Mouse (Mus musculus): Measurements from ENCODE around the gene Saa4. TPM values are rescaled to one million over a fixed set of nuclear protein-coding genes. Genes with fewer than 3 reads are reported as not detected.
A peak's percentile ranks its signal among the peaks of the same experiment; 100 is the strongest.
"Not testable (repeated sequence)": the region's sequence is repeated elsewhere in the genome, so short reads cannot be mapped to it uniquely, and the experiment has no call there.

Gene Saa4
- polyA plus RNA-seq, 1 experiment: not detected

GRCm38 (mm10) chr7:46751490-46751889 is 19.1 kb upstream of the Saa4 start, which contains the start of gene Saa2:
Gene Saa2 (plus strand): TSS chr7:46751790.
- 56% methylated on average over 3 of the region's 3 CpGs for WGBS
- H3K4me1 ChIP-seq (ENCODE audit: control insufficient read depth, insufficient read depth, insufficient read length, low read length): no peaks in the 10 kb centered on the region

DNA sequence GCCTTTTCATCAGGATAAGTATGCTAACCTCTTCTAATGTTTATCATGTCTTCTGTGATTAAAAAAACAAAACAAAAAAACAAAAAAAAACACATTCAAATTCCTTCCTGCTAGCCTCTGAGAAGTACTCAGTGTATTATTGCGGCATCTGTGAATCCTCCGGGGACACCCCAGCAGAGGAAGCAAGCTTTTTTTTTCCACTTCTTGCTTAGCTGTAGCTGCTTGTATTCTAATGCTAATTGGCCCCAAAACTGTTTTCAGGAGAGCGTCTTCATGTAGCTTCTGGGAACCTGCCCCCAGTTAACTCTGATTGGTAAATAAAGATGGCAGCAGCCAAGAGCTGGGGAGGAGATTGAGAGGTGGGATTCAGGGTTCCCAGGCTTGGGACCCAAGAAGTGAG is 16.1 kb upstream of the Saa4 start:
- Histone ChIP-seq H3K4me1 (ENCODE audit: control insufficient read depth, insufficient read depth, insufficient read length, low read length) (no peaks in the 10 kb centered on the region), H3K27ac (ENCODE audit: insufficient read depth, low read depth, low read length) (no peak overlapping the region), H3K4me3 (ENCODE audit: low read depth, low read length) (no peak overlapping the region), H3K36me3 (ENCODE audit: control insufficient read depth, insufficient read depth, low read length) (no peaks in the 10 kb centered on the region), H3K27me3 (ENCODE audit: control insufficient read depth, insufficient read depth, low read length) (no peaks in the 10 kb centered on the region)
- 72% methylated on average over 3 of the region's 3 CpGs for WGBS
- TF ChIP-seq CTCF (IDR thresholded peaks at IDR 0.05; ENCODE audit: extremely low read depth, insufficient read length, insufficient replicate concordance, low read depth, low read length): no peak

More at GRCm38 (mm10) chr7:46751490-46751889, 19.1 kb upstream of the Saa4 start, which contains the start of gene Saa2:
- TF ChIP-seq POLR2A (IDR thresholded peaks at IDR 0.05; ENCODE audit: low read depth, low read length): no peak
- no peak for TF ChIP-seq CTCF (IDR thresholded peaks at IDR 0.05; ENCODE audit: extremely low read depth, insufficient read length, insufficient replicate concordance, low read depth, low read length)
- no peaks in the 10 kb centered on the region for H3K36me3 ChIP-seq (ENCODE audit: control insufficient read depth, insufficient read depth, low read length)
- H3K4me3 ChIP-seq (ENCODE audit: low read depth, low read length): no peak within 1 kb of the TSS
- no peaks in the 10 kb centered on the region for H3K27me3 ChIP-seq (ENCODE audit: control insufficient read depth, insufficient read depth, low read length)
- H3K27ac ChIP-seq (ENCODE audit: insufficient read depth, low read depth, low read length): no peak within 1 kb of the TSS

- 79% methylated on average over 7 of the region's 7 CpGs for WGBS
- Histone ChIP-seq H3K4me3 (ENCODE audit: low read depth, low read length) (no peak overlapping the region), H3K4me1 (ENCODE audit: control insufficient read depth, insufficient read depth, insufficient read length, low read length) (no peaks in the 10 kb centered on the region), H3K27ac (ENCODE audit: insufficient read depth, low read depth, low read length) (no peak overlapping the region), H3K36me3 (ENCODE audit: control insufficient read depth, insufficient read depth, low read length) (no peaks in the 10 kb centered on the region), H3K27me3 (ENCODE audit: control insufficient read depth, insufficient read depth, low read length) (no peaks in the 10 kb centered on the region)
- TF ChIP-seq POLR2A (IDR thresholded peaks at IDR 0.05; ENCODE audit: low read depth, low read length): no peak
- TF ChIP-seq CTCF (IDR thresholded peaks at IDR 0.05; ENCODE audit: extremely low read depth, insufficient read length, insufficient replicate concordance, low read depth, low read length): no peak
Measured at GRCm38 (mm10) chr7:46746381-46746780, 14.0 kb upstream of the Saa4 start.

GRCm38 (mm10) chr7:46745816-46746215 is 13.4 kb upstream of the Saa4 start:
- no peaks in the 10 kb centered on the region for H3K36me3 ChIP-seq (ENCODE audit: control insufficient read depth, insufficient read depth, low read length)
- H3K4me3 ChIP-seq (ENCODE audit: low read depth, low read length): no peak overlapping the region
- H3K27me3 ChIP-seq (ENCODE audit: control insufficient read depth, insufficient read depth, low read length): no peaks in the 10 kb centered on the region
- WGBS: 73% methylated on average over 3 of the region's 3 CpGs
- TF ChIP-seq POLR2A (IDR thresholded peaks at IDR 0.05; ENCODE audit: low read depth, low read length): no peak
- H3K4me1 ChIP-seq (ENCODE audit: control insufficient read depth, insufficient read depth, insufficient read length, low read length): no peaks in the 10 kb centered on the region
- H3K27ac ChIP-seq (ENCODE audit: insufficient read depth, low read depth, low read length): no peak overlapping the region

- not testable (repeated sequence) for H3K27ac ChIP-seq (ENCODE audit: insufficient read depth, low read depth, low read length); H3K4me3 ChIP-seq (ENCODE audit: low read depth, low read length); H3K27me3 ChIP-seq (ENCODE audit: control insufficient read depth, insufficient read depth, low read length); H3K36me3 ChIP-seq (ENCODE audit: control insufficient read depth, insufficient read depth, low read length)
- H3K4me1 ChIP-seq (ENCODE audit: control insufficient read depth, insufficient read depth, insufficient read length, low read length): peaks cover 12% of the 10 kb centered on the region; the same call in 1 of the 2 replicates
- 61% methylated on average over 3 of the region's 3 CpGs for WGBS
Measured at GRCm38 (mm10) chr7:46742880-46743279, 10.5 kb upstream of the Saa4 start, which contains the start of gene Saa1. Gene Saa1 (minus strand): TSS chr7:46742980.

GRCm38 (mm10) chr7:46740041-46740440 is 7.6 kb upstream of the Saa4 start:
- not testable (repeated sequence) for H3K27me3 ChIP-seq (ENCODE audit: control insufficient read depth, insufficient read depth, low read length); H3K36me3 ChIP-seq (ENCODE audit: control insufficient read depth, insufficient read depth, low read length); H3K4me3 ChIP-seq (ENCODE audit: low read depth, low read length); H3K27ac ChIP-seq (ENCODE audit: insufficient read depth, low read depth, low read length)
- WGBS: 64% methylated on average over 5 of the region's 5 CpGs
- H3K4me1 ChIP-seq (ENCODE audit: control insufficient read depth, insufficient read depth, insufficient read length, low read length): peaks cover 19% of the 10 kb centered on the region; the same call in 1 of the 2 replicates

GRCm38 (mm10) chr7:46738561-46739460 is 6.4 kb upstream of the Saa4 start:
- 28% methylated on average over 12 of the region's 12 CpGs for WGBS
- Histone ChIP-seq H3K27me3 (ENCODE audit: control insufficient read depth, insufficient read depth, low read length) (no peaks in the 10 kb centered on the region), H3K27ac (ENCODE audit: insufficient read depth, low read depth, low read length) (peak overlapping the region; percentile 69)

More at GRCm38 (mm10) chr7:46738561-46739460, 6.4 kb upstream of the Saa4 start:
- TF ChIP-seq CTCF (IDR thresholded peaks at IDR 0.05; ENCODE audit: extremely low read depth, insufficient read length, insufficient replicate concordance, low read depth, low read length): no peak
- Histone ChIP-seq H3K4me1 (ENCODE audit: control insufficient read depth, insufficient read depth, insufficient read length, low read length) (peaks cover 25% of the 10 kb centered on the region; the same call in 1 of the 2 replicates), H3K36me3 (ENCODE audit: control insufficient read depth, insufficient read depth, low read length) (no peaks in the 10 kb centered on the region), H3K4me3 (ENCODE audit: low read depth, low read length) (no peak overlapping the region)
